Mouse (Mus musculus): ENCODE results near the gene Spata31d1b. TPM values are rescaled to one million over a fixed set of nuclear protein-coding genes. Genes with fewer than 3 reads are reported as not detected.

Spata31d1b gene
- polyA plus RNA-seq, 1 experiment from 2014 or later: not detected

Other genes with a start within 250 kb of the Spata31d1b start
- gene Agtpbp1, start 127.1 kb upstream of the Spata31d1b start, polyA plus RNA-seq (2016; fragmentation: Nextera tagmentation; extraction: Ambion mirVana): 10.0 and 11.6 TPM in 2 replicates
- 99.5 and 116 TPM in 2 replicates for gene Naa35, start 127.0 kb upstream of the Spata31d1b start, polyA plus RNA-seq (2016; fragmentation: Nextera tagmentation; extraction: Ambion mirVana)
- gene Golm1, start 36.5 kb upstream of the Spata31d1b start, polyA plus RNA-seq (2016; fragmentation: Nextera tagmentation; extraction: Ambion mirVana): 78.4 and 80.2 TPM in 2 replicates
- not detected in 2 replicates for gene 4921517D22Rik, start 18.2 kb upstream of the Spata31d1b start, polyA plus RNA-seq (2016; fragmentation: Nextera tagmentation; extraction: Ambion mirVana)
- 0.05 TPM in 1 of 2 replicates, not detected in the other for gene Spata31d1a, start 2.0 kb upstream of the Spata31d1b start, polyA plus RNA-seq (2016; fragmentation: Nextera tagmentation; extraction: Ambion mirVana)
- not detected in 2 replicates for gene Spata31d1d, start 19.5 kb downstream of the Spata31d1b start, polyA plus RNA-seq (2016; fragmentation: Nextera tagmentation; extraction: Ambion mirVana)
- 0.31 TPM in 1 of 2 replicates, not detected in the other for gene 1700014D04Rik, start 34.5 kb downstream of the Spata31d1b start, polyA plus RNA-seq (2016; fragmentation: Nextera tagmentation; extraction: Ambion mirVana)
- gene Isca1, start 57.5 kb downstream of the Spata31d1b start, polyA plus RNA-seq (2016; fragmentation: Nextera tagmentation; extraction: Ambion mirVana): 90.5 and 95.7 TPM in 2 replicates
- gene Gm49354, start 70.0 kb downstream of the Spata31d1b start, polyA plus RNA-seq (2016; fragmentation: Nextera tagmentation; extraction: Ambion mirVana): not detected in 2 replicates
- 34.6 and 47.5 TPM in 2 replicates for gene Tut7, start 110.9 kb downstream of the Spata31d1b start, polyA plus RNA-seq (2016; fragmentation: Nextera tagmentation; extraction: Ambion mirVana)

All from limb, embryonic 10.5 days (tissue).